Mouse (Mus musculus): Measurements from ENCODE around the gene Emb. TPM values are rescaled to one million over a fixed set of nuclear protein-coding genes. Genes with fewer than 3 reads are reported as not detected.

Emb gene
- total RNA-seq, 2 experiments from 2014 or later, result 52.9 to 55.5 TPM

Other genes starting within 250 kb of the Emb start
- gene Parp8, start 183.0 kb upstream of the Emb start, total RNA-seq (2021), result 10 to 100 TPM; 20.8 to 24.1 TPM
- gene Gm17509, start 12.5 kb downstream of the Emb start, total RNA-seq (2021), result under 1 TPM; 0.25 to 0.34 TPM